Mouse (Mus musculus) heart, embryonic 16.5 days (tissue): ENCODE data around the gene Acot5. TPM values are rescaled to one million over a fixed set of nuclear protein-coding genes. Genes with fewer than 3 reads are reported as not detected.

Source experiments
- polyA plus RNA-seq: library from polyadenylated mRNA; unstranded; fragments of >200 nt; fragmentation: Nextera tagmentation; extraction: Ambion mirVana; gene quantifications from 2 replicates; pipeline ENCODE4 v1.2.1, GENCODE M21; 2015

Gene Acot5
- polyA plus RNA-seq, 1 experiment from 2014 or later: 0.14 TPM

Other genes with a start within 250 kb of the Acot5 start
- 30.4 and 30.6 TPM in 2 replicates for gene Numb, start 147.4 kb upstream of the Acot5 start, polyA plus RNA-seq
- 7.9 TPM in 2 replicates for gene Riox1, start 118.7 kb upstream of the Acot5 start, polyA plus RNA-seq
- gene Heatr4, start 84.5 kb upstream of the Acot5 start, polyA plus RNA-seq: not detected in 2 replicates
- gene Acot2, start 81.5 kb upstream of the Acot5 start, polyA plus RNA-seq: 75.6 and 85.0 TPM in 2 replicates
- 31.0 and 34.0 TPM in 2 replicates for gene Acot1, start 59.8 kb upstream of the Acot5 start, polyA plus RNA-seq
- 0.66 and 0.96 TPM in 2 replicates for gene Acot4, start 30.9 kb upstream of the Acot5 start, polyA plus RNA-seq
- gene Gm49366, start 30.4 kb upstream of the Acot5 start, polyA plus RNA-seq: not detected in 2 replicates
- 0.70 and 0.92 TPM in 2 replicates for gene Acot3, start 17.2 kb upstream of the Acot5 start, polyA plus RNA-seq
- 0.85 and 1.3 TPM in 2 replicates for gene Acot6, start 31.3 kb downstream of the Acot5 start, polyA plus RNA-seq
- gene Dnal1, start 45.0 kb downstream of the Acot5 start, polyA plus RNA-seq: 3.5 and 4.0 TPM in 2 replicates
- 0.59 and 0.60 TPM in 2 replicates for gene Pnma1, start 79.2 kb downstream of the Acot5 start, polyA plus RNA-seq
- gene Elmsan1, start 149.6 kb downstream of the Acot5 start, polyA plus RNA-seq: 7.1 and 7.5 TPM in 2 replicates
- gene Ptgr2, start 215.9 kb downstream of the Acot5 start, polyA plus RNA-seq: 98.0 and 103 TPM in 2 replicates
- gene Zfp410, start 247.5 kb downstream of the Acot5 start, polyA plus RNA-seq: 54.0 and 54.5 TPM in 2 replicates